Mouse (Mus musculus) stomach, embryonic 16.5 days (tissue): ENCODE measurements at regions not wholly inside any gene's neighbourhood (a gene's known extent, or its start where the extent isn't known, plus 50 kb on each side); places are given as distances from the start of the nearest gene placed in this dataset.

Source experiments
- ATAC-seq: fragments of 200-750 bp; cut with Nextera tagmentation; 2 replicates; pipeline ENCODE4 v1.8.0; 2017; ENCODE audit warnings: moderate number of reproducible peaks, moderate TSS enrichment; ENCODE audit not compliant: insufficient read depth, low FRiP score
- H3K27ac ChIP-seq: fragments of 300-500 bp; sonication (generic); 2 replicates; pipeline ENCODE4 v1.5.1; 2014; ENCODE audit warnings: low read length
- H3K27me3 ChIP-seq: fragments of 300-500 bp; sonication (generic); 2 replicates; pipeline ENCODE4 v1.6.1; 2014; ENCODE audit warnings: low read length, control low read depth, mixed read lengths; ENCODE audit not compliant: control insufficient read depth, insufficient read depth
- H3K36me3 ChIP-seq: fragments of 300-500 bp; sonication (generic); 2 replicates; pipeline ENCODE4 v1.6.1; 2014; ENCODE audit warnings: low read length; ENCODE audit not compliant: control insufficient read depth, insufficient read depth
- H3K4me1 ChIP-seq: fragments of 300-500 bp; sonication (generic); 2 replicates; pipeline ENCODE4 v1.6.1; 2014; ENCODE audit warnings: low read length, control low read depth, mixed read lengths; ENCODE audit not compliant: control insufficient read depth, insufficient read depth
- H3K4me2 ChIP-seq: fragments of 300-500 bp; sonication (generic); 2 replicates; pipeline ENCODE4 v1.6.1; 2014; ENCODE audit warnings: low read depth, low read length, mixed read lengths
- H3K4me3 ChIP-seq: fragments of 300-500 bp; sonication (generic); replicated peaks from 2 replicates; pipeline ENCODE4 v1.5.1; 2014; ENCODE audit warnings: mild to moderate bottlenecking, low read length
- H3K9ac ChIP-seq: fragments of 300-500 bp; sonication (generic); 2 replicates; pipeline ENCODE4 v1.6.1; 2014; ENCODE audit warnings: low read length
- H3K9me3 ChIP-seq: fragments of 300-500 bp; sonication (generic); replicated peaks from 2 replicates; pipeline ENCODE4 v1.6.1; 2016; ENCODE audit warnings: low read length, control low read depth; ENCODE audit not compliant: control insufficient read depth
- WGBS: fragments of 180-500 bp; shearing (Covaris S2); extraction: QIAGEN DNeasy Blood & Tissue Kit; methylation state at CpG from one replicate; pipeline ENCODE4 v1.1.7; 2014; 5-methylcytosine and 5-hydroxymethylcytosine counted together

GRCm38 (mm10) chr7:117911062-117911461, 204.9 kb downstream of the Rps15a start:
- WGBS: 80% methylated on average over 3 of the region's 3 CpGs
- no peak overlapping the region for H3K4me3 ChIP-seq
- H3K27ac ChIP-seq: no peak overlapping the region
- no peak overlapping the region for H3K9ac ChIP-seq
- H3K9me3 ChIP-seq: no peaks in the 10 kb centered on the region
- no peak overlapping the region for H3K4me2 ChIP-seq
- H3K4me1 ChIP-seq: no peaks in the 10 kb centered on the region
- ATAC-seq: no peak
- H3K27me3 ChIP-seq: no peaks in the 10 kb centered on the region
- H3K36me3 ChIP-seq: no peaks in the 10 kb centered on the region

- WGBS: 78% methylated on average over 2 of the region's 2 CpGs
- Histone ChIP-seq H3K9ac (no peak overlapping the region), H3K4me3 (no peak overlapping the region), H3K27ac (no peak overlapping the region), H3K4me1 (no peaks in the 10 kb centered on the region), H3K36me3 (no peaks in the 10 kb centered on the region), H3K9me3 (no peaks in the 10 kb centered on the region), H3K27me3 (no peaks in the 10 kb centered on the region), H3K4me2 (no peak overlapping the region)
- ATAC-seq: no peak
These were observed 219.5 kb downstream of the Rps15a start for GRCm38 (mm10) chr7:117896528-117896927.

- Histone ChIP-seq H3K4me1 (peaks cover 3% of the 10 kb centered on the region; the same call in 1 of the 2 replicates), H3K36me3 (no peaks in the 10 kb centered on the region), H3K27me3 (no peaks in the 10 kb centered on the region), H3K4me2 (no peak overlapping the region), H3K27ac (no peak overlapping the region), H3K9ac (no peak overlapping the region), H3K9me3 (no peaks in the 10 kb centered on the region), H3K4me3 (no peak overlapping the region)
- 71% methylated on average over 6 of the region's 6 CpGs for WGBS
- ATAC-seq: no peak
These were observed 228.7 kb downstream of the Rps15a start for GRCm38 (mm10) chr7:117887288-117887687.

- no peak overlapping the region for H3K4me3 ChIP-seq
- WGBS: 4% methylated on average over 13 of the region's 13 CpGs
- peaks cover 3% of the 10 kb centered on the region; the same call in 1 of the 2 replicates for H3K4me1 ChIP-seq
- H3K36me3 ChIP-seq: no peaks in the 10 kb centered on the region
- no peak overlapping the region; the same call in 1 of the 2 replicates for H3K4me2 ChIP-seq
- H3K27ac ChIP-seq: no peak overlapping the region
- H3K9ac ChIP-seq: no peak overlapping the region
- H3K27me3 ChIP-seq: no peaks in the 10 kb centered on the region
- ATAC-seq: no peak
- H3K9me3 ChIP-seq: no peaks in the 10 kb centered on the region
These were observed 233.2 kb downstream of the Rps15a start for GRCm38 (mm10) chr7:117882803-117883202.

GRCm38 (mm10) chr7:117878903-117879302, 237.1 kb downstream of the Rps15a start:
- no peaks in the 10 kb centered on the region for H3K27me3 ChIP-seq
- H3K4me1 ChIP-seq: peaks cover 3% of the 10 kb centered on the region; the same call in 1 of the 2 replicates
- no peak overlapping the region for H3K4me3 ChIP-seq
- H3K4me2 ChIP-seq: no peak overlapping the region
- no peak overlapping the region for H3K9ac ChIP-seq
- WGBS: 68% methylated on average over 7 of the region's 7 CpGs
- no peaks in the 10 kb centered on the region for H3K36me3 ChIP-seq
- ATAC-seq: no peak
- no peak overlapping the region for H3K27ac ChIP-seq
- H3K9me3 ChIP-seq: no peaks in the 10 kb centered on the region

GRCm38 (mm10) chr7:117875241-117875640, 240.7 kb downstream of the Rps15a start:
- no peak overlapping the region for H3K4me2 ChIP-seq
- WGBS: 70% methylated on average over 2 of the region's 2 CpGs
- H3K36me3 ChIP-seq: no peaks in the 10 kb centered on the region
- H3K27me3 ChIP-seq: no peaks in the 10 kb centered on the region
- H3K9me3 ChIP-seq: no peaks in the 10 kb centered on the region
- H3K9ac ChIP-seq: no peak overlapping the region
- H3K4me3 ChIP-seq: no peak overlapping the region
- H3K4me1 ChIP-seq: no peaks in the 10 kb centered on the region
- ATAC-seq: no peak
- H3K27ac ChIP-seq: no peak overlapping the region

- no peak overlapping the region for H3K27ac ChIP-seq
- no peaks in the 10 kb centered on the region for H3K36me3 ChIP-seq
- H3K4me1 ChIP-seq: no peaks in the 10 kb centered on the region
- no peaks in the 10 kb centered on the region for H3K9me3 ChIP-seq
- 49% methylated on average over 6 of the region's 6 CpGs for WGBS
- H3K4me3 ChIP-seq: no peak overlapping the region
- no peak overlapping the region for H3K4me2 ChIP-seq
- no peaks in the 10 kb centered on the region for H3K27me3 ChIP-seq
- no peak overlapping the region for H3K9ac ChIP-seq
- no peak for ATAC-seq
These were observed 256.6 kb downstream of the Rps15a start for GRCm38 (mm10) chr7:117859419-117859818.

GRCm38 (mm10) chr7:117855955-117856354, 260.0 kb downstream of the Rps15a start:
- WGBS: 83% methylated on average over 5 of the region's 5 CpGs
- no peak overlapping the region for H3K27ac ChIP-seq
- no peaks in the 10 kb centered on the region for H3K9me3 ChIP-seq
- no peaks in the 10 kb centered on the region for H3K36me3 ChIP-seq
- H3K9ac ChIP-seq: no peak overlapping the region
- no peaks in the 10 kb centered on the region for H3K27me3 ChIP-seq
- peaks cover 3% of the 10 kb centered on the region; the same call in 1 of the 2 replicates for H3K4me1 ChIP-seq
- no peak overlapping the region for H3K4me3 ChIP-seq
- H3K4me2 ChIP-seq: no peak overlapping the region
- no peak for ATAC-seq

- WGBS: 50% methylated on average over 4 of the region's 4 CpGs
- no peak overlapping the region for H3K9ac ChIP-seq
- H3K36me3 ChIP-seq: no peaks in the 10 kb centered on the region
- no peak overlapping the region for H3K4me3 ChIP-seq
- ATAC-seq: no peak
- H3K27ac ChIP-seq: no peak overlapping the region
- no peaks in the 10 kb centered on the region for H3K9me3 ChIP-seq
- H3K4me2 ChIP-seq: no peak overlapping the region
- H3K27me3 ChIP-seq: no peaks in the 10 kb centered on the region
- peaks cover 3% of the 10 kb centered on the region; the same call in 1 of the 2 replicates for H3K4me1 ChIP-seq
These were observed 262.3 kb downstream of the Rps15a start for GRCm38 (mm10) chr7:117853716-117854115.

- Histone ChIP-seq H3K4me1 (peaks cover 3% of the 10 kb centered on the region; the same call in 1 of the 2 replicates), H3K27me3 (no peaks in the 10 kb centered on the region), H3K9ac (no peak overlapping the region), H3K4me2 (no peak overlapping the region), H3K9me3 (no peaks in the 10 kb centered on the region), H3K27ac (no peak overlapping the region), H3K36me3 (no peaks in the 10 kb centered on the region), H3K4me3 (no peak overlapping the region)
- 62% methylated on average over 2 of the region's 2 CpGs for WGBS
- no peak for ATAC-seq
These were observed 263.1 kb downstream of the Rps15a start for GRCm38 (mm10) chr7:117852866-117853265.
